Mouse (Mus musculus) C2C12 (cell line): ENCODE data around the gene Cd36. TPM values are rescaled to one million over a fixed set of nuclear protein-coding genes. Genes with fewer than 3 reads are reported as not detected.

Experiments
- H3K27me3 ChIP-seq: one replicate; pipeline ENCODE4 v1.6.1; 2011; ENCODE audit not compliant: control insufficient read depth, insufficient read depth, insufficient read length
- H3K36me3 ChIP-seq: one replicate; pipeline ENCODE4 v1.6.1; 2011; ENCODE audit not compliant: control insufficient read depth, insufficient read depth
- H3K4me3 ChIP-seq: one replicate; pipeline ENCODE4 v1.5.1; 2011; ENCODE audit warnings: mild to moderate bottlenecking, control low read depth; ENCODE audit not compliant: poor library complexity, insufficient read depth, severe bottlenecking
- H3K79me2 ChIP-seq: one replicate; pipeline ENCODE4 v1.6.1; 2011; ENCODE audit not compliant: control insufficient read depth, insufficient read depth
- H3K79me3 ChIP-seq: one replicate; pipeline ENCODE4 v1.6.1; 2011; ENCODE audit warnings: low read depth, control low read depth
- H3ac ChIP-seq: one replicate; pipeline ENCODE3; 2011; ENCODE audit warnings: low read depth; ENCODE audit not compliant: control insufficient read depth, insufficient read length
- CEBPB ChIP-seq: IDR thresholded peaks from one replicate; pipeline ENCODE4 v1.6.1; 2011; ENCODE audit warnings: low read depth, mild to moderate bottlenecking, control low read depth, moderate library complexity
- CTCF ChIP-seq: IDR thresholded peaks from one replicate; pipeline ENCODE4 v1.5.1; 2011; ENCODE audit not compliant: control insufficient read depth, insufficient read depth, insufficient read length
- FOSL1 ChIP-seq: IDR thresholded peaks from one replicate; pipeline ENCODE4 v1.8.0; 2011; ENCODE audit warnings: mild to moderate bottlenecking, low read length; ENCODE audit not compliant: poor library complexity, insufficient read depth, severe bottlenecking
- MAX ChIP-seq: IDR thresholded peaks from one replicate; pipeline ENCODE4 v1.6.1; 2011; ENCODE audit warnings: mild to moderate bottlenecking, control low read depth
- MYOD1 ChIP-seq: IDR thresholded peaks from one replicate; pipeline ENCODE4 v1.6.1; 2011; ENCODE audit warnings: low read depth; ENCODE audit not compliant: control insufficient read depth, insufficient read length
- MYOG ChIP-seq: IDR thresholded peaks from one replicate; pipeline ENCODE4 v1.6.1; 2011; ENCODE audit not compliant: control insufficient read depth, insufficient read length; ENCODE audit errors: extremely low read depth
- USF1 ChIP-seq: IDR thresholded peaks from one replicate; pipeline ENCODE4 v1.6.1; 2011; ENCODE audit warnings: low read depth, mild to moderate bottlenecking, control low read depth, moderate library complexity
- polyA plus RNA-seq: library from polyadenylated mRNA; unstranded; fragments of >200 nt; fragmentation: generic; extraction: Trizol; gene quantifications from one replicate; pipeline ENCODE4 v1.2.1, GENCODE M21; 2012; ENCODE audit warnings: missing spikeins

Gene Cd36
- polyA plus RNA-seq, 1 experiment: 0.01 TPM

DNA sequence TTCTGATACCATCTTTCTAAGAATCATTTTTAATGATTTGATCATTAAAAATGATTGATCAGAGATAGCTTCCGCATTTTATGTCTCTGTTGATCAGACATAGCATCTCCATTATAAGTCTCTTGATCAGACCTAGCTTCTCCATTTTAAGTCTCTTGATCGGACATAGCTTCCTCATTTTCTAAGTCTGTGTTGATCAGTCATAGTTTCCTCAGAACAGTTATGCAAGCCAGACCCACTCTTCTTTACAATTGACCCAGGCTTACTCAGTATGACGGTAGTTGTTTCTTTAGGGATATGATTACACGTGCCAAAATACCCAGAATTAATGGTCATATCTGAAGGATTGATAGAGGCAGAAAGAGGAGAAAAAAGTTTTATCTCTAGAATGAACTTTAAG lies 31.3 kb downstream of the Cd36 start:
- Histone ChIP-seq H3K36me3 (no peaks in the 10 kb centered on the region), H3K79me2 (no peaks in the 10 kb centered on the region), H3K4me3 (no peak overlapping the region), H3K27me3 (no peaks in the 10 kb centered on the region), H3ac (no peak overlapping the region), H3K79me3 (no peaks in the 10 kb centered on the region)
- TF ChIP-seq MYOD1 (no peak), USF1 (no peak), MAX (no peak), MYOG (no peak), CTCF (no peak), FOSL1 (no peak), CEBPB (no peak)

DNA sequence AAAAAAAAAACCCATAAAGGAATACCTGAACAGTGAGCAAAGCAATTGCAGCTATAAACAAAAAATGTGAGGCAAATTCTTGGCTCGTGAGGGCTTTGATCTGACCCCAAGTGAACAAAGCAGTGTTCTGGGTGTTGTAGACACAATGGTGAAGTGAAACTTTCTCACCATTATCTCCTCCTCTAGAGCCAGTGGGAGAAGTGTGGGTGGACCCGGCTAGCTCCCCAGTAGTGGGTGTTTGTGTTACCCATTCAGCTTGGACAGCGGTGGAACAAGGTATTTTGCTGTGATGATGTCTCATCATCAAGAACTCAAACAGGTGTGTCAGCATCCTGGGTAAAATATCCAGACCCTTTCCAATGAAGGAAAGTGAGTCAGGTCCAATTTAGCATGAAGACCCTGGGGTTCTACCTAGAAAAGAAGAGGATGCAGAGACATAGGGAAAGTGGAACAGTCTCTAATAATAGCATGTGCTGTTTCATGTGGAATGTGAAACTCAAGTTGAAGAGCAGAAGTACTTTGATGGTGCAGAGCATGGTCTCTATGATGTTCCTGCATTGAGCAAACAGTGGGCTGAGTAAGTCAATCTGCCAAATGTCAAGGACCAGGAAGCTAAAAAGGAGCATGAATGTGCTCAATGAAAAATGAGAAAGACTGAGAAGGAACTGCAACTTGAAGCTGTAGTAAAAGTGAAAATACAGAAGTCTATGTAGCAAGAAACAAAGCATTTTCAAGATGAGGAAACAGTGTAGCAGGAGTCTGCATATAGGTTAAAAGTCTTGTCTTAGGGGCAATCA lies 34.3 kb downstream of the Cd36 start:
- Histone ChIP-seq H3K36me3 (no peaks in the 10 kb centered on the region), H3K4me3 (no peak overlapping the region), H3K79me2 (no peaks in the 10 kb centered on the region), H3K27me3 (no peaks in the 10 kb centered on the region), H3ac (no peak overlapping the region), H3K79me3 (no peaks in the 10 kb centered on the region)
- TF ChIP-seq MYOG (no peak), MAX (no peak), MYOD1 (no peak), FOSL1 (no peak), CEBPB (no peak), CTCF (no peak), USF1 (no peak)

DNA sequence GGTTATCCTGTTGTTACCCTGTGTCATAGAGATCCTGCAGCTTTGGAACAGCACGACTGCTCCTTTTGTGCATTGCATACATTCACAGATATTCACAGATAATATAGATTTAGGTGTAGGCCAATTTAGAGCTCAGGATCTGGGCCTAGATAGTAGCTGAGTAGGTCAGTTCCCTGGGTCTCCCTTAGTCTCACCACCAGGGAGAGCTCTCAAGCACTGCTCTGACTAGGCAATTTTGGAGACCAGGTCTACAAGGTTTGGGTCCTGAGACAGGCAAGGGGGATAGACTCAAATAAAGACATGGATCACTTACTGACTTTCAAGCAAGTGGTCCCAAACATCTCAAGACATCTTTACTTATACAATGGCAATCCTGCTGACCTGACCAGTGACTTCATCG lies 38.0 kb downstream of the Cd36 start:
- H3K79me3 ChIP-seq: no peaks in the 10 kb centered on the region
- no peaks in the 10 kb centered on the region for H3K36me3 ChIP-seq
- TF ChIP-seq MAX (no peak), FOSL1 (no peak), USF1 (no peak), MYOD1 (no peak), CEBPB (no peak), MYOG (no peak), CTCF (no peak)
- H3ac ChIP-seq: no peak overlapping the region
- H3K4me3 ChIP-seq: no peak overlapping the region
- no peaks in the 10 kb centered on the region for H3K79me2 ChIP-seq
- no peaks in the 10 kb centered on the region for H3K27me3 ChIP-seq

DNA sequence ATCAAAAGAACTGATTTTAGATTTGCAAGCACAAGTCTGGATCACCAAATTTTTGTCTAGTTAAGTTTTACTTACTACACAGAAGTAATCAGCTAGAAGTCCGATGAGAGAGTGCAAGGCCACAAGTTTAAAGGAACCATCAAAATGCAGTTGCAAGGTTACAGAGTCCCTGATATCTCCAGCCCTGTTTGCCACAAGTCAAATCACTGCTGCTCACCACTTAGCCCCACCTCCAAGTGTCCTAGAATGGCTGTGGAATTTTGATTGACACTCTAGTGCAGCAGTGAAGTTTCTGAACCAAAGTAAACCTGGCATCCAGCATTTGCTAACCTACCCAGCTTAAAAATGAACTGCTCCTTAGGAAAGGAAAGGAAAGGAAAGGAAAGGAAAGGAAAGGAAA lies 39.0 kb downstream of the Cd36 start:
- Histone ChIP-seq H3K4me3 (no peak overlapping the region), H3K27me3 (no peaks in the 10 kb centered on the region), H3K79me2 (no peaks in the 10 kb centered on the region), H3K79me3 (no peaks in the 10 kb centered on the region), H3ac (no peak overlapping the region), H3K36me3 (no peaks in the 10 kb centered on the region)
- no peak for TF ChIP-seq CTCF
- no peak for TF ChIP-seq CEBPB
- no peak for TF ChIP-seq MYOG
- TF ChIP-seq MYOD1: no peak
- no peak for TF ChIP-seq MAX
- no peak for TF ChIP-seq USF1
- no peak for TF ChIP-seq FOSL1

DNA sequence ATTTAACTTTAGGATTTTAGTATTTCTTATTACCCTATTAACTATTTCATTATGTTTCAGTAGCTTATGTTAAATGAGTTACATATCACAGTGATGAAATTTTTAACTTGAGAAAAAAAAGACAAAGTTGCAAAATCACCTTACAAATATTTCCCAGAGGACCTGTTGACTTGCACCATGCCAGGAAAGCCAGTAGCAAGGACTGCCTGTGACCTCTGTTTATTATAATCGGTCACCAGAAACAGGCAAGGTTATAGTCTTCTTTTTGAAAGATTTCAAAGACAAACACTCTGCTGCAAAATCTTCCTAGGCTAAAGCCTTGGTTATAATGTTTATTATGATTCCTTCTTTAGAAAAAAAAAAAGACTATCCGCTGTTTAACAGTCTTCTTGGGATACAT lies 39.9 kb downstream of the Cd36 start:
- Histone ChIP-seq H3K4me3 (no peak overlapping the region), H3K27me3 (no peaks in the 10 kb centered on the region), H3K79me3 (no peaks in the 10 kb centered on the region), H3K79me2 (no peaks in the 10 kb centered on the region), H3ac (no peak overlapping the region), H3K36me3 (no peaks in the 10 kb centered on the region)
- no peak for TF ChIP-seq CEBPB
- no peak for TF ChIP-seq CTCF
- TF ChIP-seq MAX: no peak
- no peak for TF ChIP-seq MYOD1
- no peak for TF ChIP-seq FOSL1

DNA sequence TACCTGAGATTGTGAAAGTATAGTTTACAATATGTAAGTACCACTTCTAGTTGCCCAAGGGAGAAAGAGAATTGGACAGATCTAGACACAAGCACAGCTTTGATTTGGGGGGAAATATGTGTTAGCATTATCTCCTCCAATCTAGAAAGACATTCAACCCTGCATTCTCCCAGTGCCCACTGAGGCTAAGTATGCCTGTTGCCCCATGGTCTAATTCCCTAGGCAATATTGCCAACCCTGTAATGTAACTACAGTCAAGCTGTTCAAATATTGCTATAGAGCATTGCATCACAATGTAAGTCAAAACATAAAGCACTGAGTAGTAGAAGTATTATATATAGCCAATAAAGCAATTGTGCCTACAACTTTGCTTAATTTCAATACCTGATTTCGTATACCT lies 40.3 kb downstream of the Cd36 start:
- Histone ChIP-seq H3K4me3 (no peak overlapping the region), H3K79me3 (no peaks in the 10 kb centered on the region), H3K27me3 (no peaks in the 10 kb centered on the region), H3K79me2 (no peaks in the 10 kb centered on the region), H3ac (no peak overlapping the region), H3K36me3 (no peaks in the 10 kb centered on the region)
- TF ChIP-seq CEBPB: no peak
- no peak for TF ChIP-seq CTCF
- no peak for TF ChIP-seq FOSL1
- no peak for TF ChIP-seq MYOD1
- TF ChIP-seq USF1: no peak
- no peak for TF ChIP-seq MAX
- no peak for TF ChIP-seq MYOG
